Mouse (Mus musculus) liver, postnatal 0 days (tissue): Measurements from ENCODE around the gene Plxna1. TPM values are rescaled to one million over a fixed set of nuclear protein-coding genes. Genes with fewer than 3 reads are reported as not detected.

ENCODE experiments used
- ATAC-seq: fragments of 200-750 bp; cut with Nextera tagmentation; 2 replicates; pipeline ENCODE4 v1.8.0; 2017; ENCODE audit warnings: mild to moderate bottlenecking, moderate library complexity
- DNase-seq: peaks from one replicate; pipeline ENCODE4 v3.0.0-alpha.2; 2016
- H3K27ac ChIP-seq: fragments of 300-500 bp; sonication (generic); 2 replicates; pipeline ENCODE4 v1.5.1; 2014; ENCODE audit warnings: antibody characterized with exemption, moderate library complexity, mild to moderate bottlenecking, low read depth
- H3K27me3 ChIP-seq: fragments of 300-500 bp; sonication (generic); 2 replicates; pipeline ENCODE4 v1.6.1; 2014; ENCODE audit warnings: low read length, control low read depth, mixed read lengths; ENCODE audit not compliant: insufficient read depth
- H3K36me3 ChIP-seq: fragments of 300-500 bp; sonication (generic); replicated peaks from 2 replicates; pipeline ENCODE4 v1.6.1; 2014; ENCODE audit warnings: mild to moderate bottlenecking, control low read depth, low read length, moderate library complexity, mixed read lengths; ENCODE audit not compliant: insufficient read depth
- H3K4me1 ChIP-seq: fragments of 300-500 bp; sonication (generic); 2 replicates; pipeline ENCODE4 v1.6.1; 2014; ENCODE audit warnings: antibody characterized with exemption, mild to moderate bottlenecking, control low read depth; ENCODE audit not compliant: insufficient read depth
- H3K4me2 ChIP-seq: fragments of 300-500 bp; sonication (generic); 2 replicates; pipeline ENCODE4 v1.6.1; 2014; ENCODE audit warnings: low read depth, mild to moderate bottlenecking, low read length, moderate library complexity, mixed read lengths
- H3K4me3 ChIP-seq: fragments of 300-500 bp; sonication (generic); 2 replicates; pipeline ENCODE4 v1.5.1; 2014; ENCODE audit warnings: low read depth, low read length
- H3K9ac ChIP-seq: fragments of 300-500 bp; sonication (generic); replicated peaks from 2 replicates; pipeline ENCODE4 v1.6.1; 2014; ENCODE audit warnings: mild to moderate bottlenecking, moderate library complexity
- H3K9me3 ChIP-seq: fragments of 300-500 bp; sonication (generic); 2 replicates; pipeline ENCODE4 v1.6.1; 2016; ENCODE audit warnings: mild to moderate bottlenecking, control low read depth, low read length, mixed read lengths
- CTCF ChIP-seq: sonication (generic); IDR thresholded peaks from 2 replicates; pipeline ENCODE4 v1.5.1; 2016; ENCODE audit warnings: antibody characterized with exemption, low read depth
- EP300 ChIP-seq: IDR thresholded peaks from 2 replicates; pipeline ENCODE4 v1.6.1; 2016; ENCODE audit warnings: antibody characterized with exemption, low read depth, mild to moderate bottlenecking
- WGBS: fragments of 180-500 bp; shearing (Covaris S2); extraction: QIAGEN DNeasy Blood & Tissue Kit; methylation state at CpG from one replicate; pipeline ENCODE4 v1.1.7; 2014; ENCODE audit not compliant: insufficient replicate concordance; 5-methylcytosine and 5-hydroxymethylcytosine counted together
- polyA plus RNA-seq: library from polyadenylated mRNA; unstranded; fragments of >200 nt; fragmentation: Nextera tagmentation; extraction: Ambion mirVana; gene quantifications from 2 replicates; pipeline ENCODE4 v1.2.1, GENCODE M21; 2015

The Plxna1 gene
- polyA plus RNA-seq, 1 experiment from 2014 or later: 1.7 TPM

DNA sequence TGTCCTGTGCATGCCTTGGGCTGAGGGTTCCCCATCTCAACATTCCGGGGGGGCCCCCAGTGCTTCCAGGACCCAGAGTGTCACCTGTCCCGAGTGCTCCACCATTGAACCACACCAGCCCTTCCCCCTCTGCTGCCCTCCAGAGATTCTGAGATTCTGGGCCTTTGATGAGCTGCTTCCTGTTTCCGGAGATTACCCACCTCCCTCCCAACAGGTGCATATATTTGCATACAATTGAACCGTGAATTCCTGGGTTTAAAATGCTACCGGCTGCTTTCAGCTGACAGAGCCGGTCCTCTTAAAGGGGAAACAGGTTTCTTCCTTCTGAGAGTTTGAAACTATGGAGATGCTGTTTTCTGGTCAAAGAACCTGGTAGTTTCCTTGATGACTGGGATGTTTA, 74.3 kb downstream of the Plxna1 start:
- H3K4me3 ChIP-seq: no peak overlapping the region
- no peaks in the 10 kb centered on the region for H3K9me3 ChIP-seq
- no peak overlapping the region for H3K4me2 ChIP-seq
- DNase-seq (no peak), ATAC-seq (no peak)
- WGBS: 22% methylated on average over 6 of the region's 6 CpGs
- H3K9ac ChIP-seq: no peak overlapping the region
- H3K27ac ChIP-seq: no peak overlapping the region
- H3K36me3 ChIP-seq: no peaks in the 10 kb centered on the region
- H3K27me3 ChIP-seq: no peaks in the 10 kb centered on the region
- peaks cover 3% of the 10 kb centered on the region; the same call in 1 of the 2 replicates for H3K4me1 ChIP-seq
- no peak for TF ChIP-seq EP300
- no peak for TF ChIP-seq CTCF

DNA sequence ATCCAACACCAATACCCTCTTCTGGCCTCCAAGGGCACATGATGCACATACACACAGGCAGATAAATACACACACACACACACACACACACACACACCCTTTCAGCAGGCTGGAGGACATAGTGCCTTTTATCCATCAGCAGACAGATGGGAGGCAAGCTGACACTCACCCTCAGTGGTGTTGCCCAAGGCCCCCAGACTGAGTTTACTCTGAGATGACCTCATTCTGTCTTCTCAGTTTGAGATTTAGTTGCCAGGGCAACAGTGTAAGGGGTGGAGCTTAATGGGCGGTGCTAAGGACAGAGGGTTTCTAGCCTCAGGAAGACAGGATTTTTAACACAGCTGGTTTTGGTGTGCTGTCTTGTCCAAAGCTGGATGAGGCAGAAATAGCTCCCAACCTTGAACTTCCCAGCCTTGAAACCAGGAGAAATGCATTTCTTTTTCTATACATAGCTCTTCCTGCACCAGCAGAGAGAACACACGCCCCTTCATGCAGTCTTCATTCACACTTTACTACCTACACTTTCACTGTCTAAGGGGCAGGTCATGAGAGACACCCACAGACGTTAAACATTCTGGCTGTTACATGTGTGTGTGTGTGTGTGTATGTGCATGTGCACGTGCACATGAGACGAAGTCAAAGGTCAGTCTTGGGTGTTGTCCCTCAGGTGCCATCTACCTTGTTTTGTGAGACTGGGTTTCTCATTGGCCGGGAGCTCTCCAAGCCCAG, 75.6 kb downstream of the Plxna1 start:
- TF ChIP-seq CTCF (no peak), EP300 (no peak)
- H3K9ac ChIP-seq: no peak overlapping the region
- H3K4me1 ChIP-seq: peaks cover 3% of the 10 kb centered on the region; the same call in 1 of the 2 replicates
- ATAC-seq (peak; percentile 85), DNase-seq (peak; percentile 62)
- H3K27ac ChIP-seq: no peak overlapping the region
- H3K27me3 ChIP-seq: 0 out of 2 replicates have a peak, but pooled peaks cover 3% of the 10 kb centered on the region
- H3K9me3 ChIP-seq: no peaks in the 10 kb centered on the region
- H3K4me2 ChIP-seq: no peak overlapping the region
- no peaks in the 10 kb centered on the region for H3K36me3 ChIP-seq
- 49% methylated on average over 6 of the region's 6 CpGs for WGBS
- H3K4me3 ChIP-seq: no peak overlapping the region

DNA sequence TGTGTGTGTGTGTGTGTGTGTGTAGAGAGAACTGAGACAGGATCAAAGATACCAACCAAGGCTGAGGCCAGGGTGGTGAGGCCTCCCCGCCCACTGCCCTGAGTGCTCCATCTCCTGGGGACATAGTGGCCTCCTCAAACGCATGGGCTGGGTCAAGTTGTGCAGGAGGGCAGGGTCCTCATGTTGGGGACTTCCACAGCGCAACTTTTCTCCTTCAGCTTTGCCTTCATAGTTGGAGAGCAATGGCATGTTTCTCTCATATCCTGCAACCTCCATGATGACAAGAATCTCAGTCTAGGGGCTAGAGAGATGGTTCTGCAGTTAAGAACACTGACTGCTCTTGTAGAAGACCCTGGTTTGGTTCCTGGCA, 76.1 kb downstream of the Plxna1 start:
- no peaks in the 10 kb centered on the region for H3K9me3 ChIP-seq
- no peak for TF ChIP-seq EP300
- no peak for TF ChIP-seq CTCF
- no peak overlapping the region for H3K4me3 ChIP-seq
- DNase-seq (no peak), ATAC-seq (no peak)
- 0 out of 2 replicates have a peak, but pooled peaks cover 3% of the 10 kb centered on the region for H3K27me3 ChIP-seq
- no peak overlapping the region for H3K4me2 ChIP-seq
- 63% methylated on average over 3 of the region's 3 CpGs for WGBS
- peaks cover 3% of the 10 kb centered on the region; the same call in 1 of the 2 replicates for H3K4me1 ChIP-seq
- no peak overlapping the region for H3K27ac ChIP-seq
- H3K36me3 ChIP-seq: no peaks in the 10 kb centered on the region
- H3K9ac ChIP-seq: no peak overlapping the region

DNA sequence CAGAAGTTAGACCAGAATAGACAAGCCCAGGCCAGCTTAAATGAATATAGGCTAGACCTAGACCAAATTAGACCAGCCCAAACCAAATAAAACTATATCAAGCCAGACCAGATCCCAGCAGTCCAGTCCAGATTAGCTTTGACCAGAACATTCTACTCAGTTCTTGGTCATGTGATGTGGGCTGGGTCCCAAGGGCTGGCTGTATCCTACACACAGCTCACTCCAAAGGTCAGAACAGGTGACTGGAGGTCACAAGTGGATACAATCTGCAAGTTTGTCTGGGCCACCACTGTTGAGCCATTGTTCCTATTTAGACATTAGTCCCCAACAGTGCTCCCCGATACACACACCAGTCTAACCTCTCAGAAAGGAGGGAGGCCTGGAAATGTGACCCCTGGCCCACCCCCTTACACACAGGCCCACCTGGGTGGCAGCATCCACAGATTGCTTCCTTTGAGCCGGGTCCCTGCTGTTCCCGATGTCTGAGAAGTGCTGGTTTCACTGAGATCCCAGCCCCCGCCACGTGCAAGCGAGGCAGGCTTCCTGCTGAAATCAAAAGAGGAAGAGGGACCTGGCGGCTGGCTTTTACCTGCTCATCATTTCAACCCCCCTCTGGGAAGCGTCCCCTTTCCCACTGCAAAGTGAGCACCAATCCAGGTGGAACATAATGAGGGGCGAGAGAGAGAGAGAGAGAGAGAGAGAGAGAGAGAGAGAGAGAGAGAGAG, 76.7 kb downstream of the Plxna1 start:
- no peak; the same call in 1 of the 2 replicates for ATAC-seq

DNA sequence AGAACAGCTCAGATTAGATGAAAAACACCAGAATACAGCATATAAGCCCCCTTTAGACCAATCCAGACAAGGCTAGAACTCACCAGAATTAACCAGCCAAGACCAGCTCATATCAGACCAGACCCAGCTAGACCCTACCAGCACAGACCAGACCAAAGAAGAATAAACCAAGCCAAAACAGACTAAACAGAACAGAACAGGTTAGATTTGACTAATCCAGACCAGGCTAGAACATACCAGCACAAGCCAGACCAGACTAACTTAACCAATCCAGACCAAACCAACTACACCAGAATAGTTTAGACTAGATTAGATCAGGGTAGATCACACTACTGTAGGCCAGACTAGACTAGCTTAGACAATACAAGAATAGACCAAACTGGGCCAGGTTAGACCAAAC, 77.3 kb downstream of the Plxna1 start:
- peaks cover 3% of the 10 kb centered on the region; the same call in 1 of the 2 replicates for H3K4me1 ChIP-seq
- no peak for DNase-seq
- 0 out of 2 replicates have a peak, but pooled peaks cover 3% of the 10 kb centered on the region for H3K27me3 ChIP-seq
- H3K27ac ChIP-seq: no peak overlapping the region
- TF ChIP-seq CTCF (no peak), EP300 (no peak)
- no peak for ATAC-seq
- H3K9me3 ChIP-seq: no peaks in the 10 kb centered on the region
- no peak overlapping the region for H3K9ac ChIP-seq
- no peak overlapping the region for H3K4me2 ChIP-seq
- no peaks in the 10 kb centered on the region for H3K36me3 ChIP-seq
- H3K4me3 ChIP-seq: no peak overlapping the region

More for the DNA sequence above, 76.7 kb downstream of the Plxna1 start:
- Histone ChIP-seq H3K4me3 (no peak overlapping the region), H3K4me2 (no peak overlapping the region), H3K36me3 (no peaks in the 10 kb centered on the region), H3K4me1 (peaks cover 3% of the 10 kb centered on the region; the same call in 1 of the 2 replicates), H3K27ac (no peak overlapping the region), H3K27me3 (0 out of 2 replicates have a peak, but pooled peaks cover 3% of the 10 kb centered on the region), H3K9me3 (no peaks in the 10 kb centered on the region), H3K9ac (no peak overlapping the region)
- TF ChIP-seq CTCF (no peak), EP300 (no peak)
- DNase-seq: no peak
- 27% methylated on average over 9 of the region's 9 CpGs for WGBS

DNA sequence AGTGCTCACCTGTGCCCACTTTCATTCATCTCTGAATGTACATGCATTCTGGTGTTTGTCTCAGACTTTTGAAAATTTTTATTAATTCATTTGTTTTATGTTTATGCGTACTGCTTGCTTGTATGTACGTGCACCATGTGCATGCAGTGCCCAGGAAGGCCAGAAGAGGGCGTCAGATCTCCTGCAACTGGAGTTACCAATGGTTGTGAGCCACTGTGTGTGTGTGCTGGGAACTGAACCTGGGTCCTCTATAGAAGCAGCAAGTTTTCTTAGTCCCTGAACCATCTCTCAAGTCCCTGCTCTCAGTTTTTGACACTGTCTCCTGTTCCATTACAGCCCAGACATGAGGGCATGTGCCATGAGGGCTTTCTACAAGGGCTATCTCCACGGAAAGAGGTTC, 79.3 kb downstream of the Plxna1 start:
- ATAC-seq: no peak
- TF ChIP-seq CTCF (peak; percentile 20), EP300 (no peak)

More for the DNA sequence above, 79.3 kb downstream of the Plxna1 start:
- H3K4me3 ChIP-seq: no peak overlapping the region
- H3K36me3 ChIP-seq: no peaks in the 10 kb centered on the region
- no peaks in the 10 kb centered on the region for H3K9me3 ChIP-seq
- DNase-seq: no peak
- no peak overlapping the region for H3K9ac ChIP-seq
- no peak overlapping the region for H3K4me2 ChIP-seq
- peaks cover 3% of the 10 kb centered on the region; the same call in 1 of the 2 replicates for H3K4me1 ChIP-seq
- H3K27me3 ChIP-seq: 0 out of 2 replicates have a peak, but pooled peaks cover 3% of the 10 kb centered on the region
- WGBS: 84% methylated on average over 4 of the region's 4 CpGs
- no peak overlapping the region for H3K27ac ChIP-seq
